Mouse (Mus musculus): ENCODE results near the gene Tspan15. TPM values are rescaled to one million over a fixed set of nuclear protein-coding genes. Genes with fewer than 3 reads are reported as not detected.

Gene Tspan15
- polyA plus RNA-seq, 1 experiment from 2014 or later, result 14.6 TPM

GRCm38 (mm10) chr10:62220732-62221514 is 10.1 kb downstream of the Tspan15 start:
- Histone ChIP-seq H3K4me2 (replicated peaks) (no peak overlapping the region), H3K4me3 (replicated peaks; ENCODE audit: low read length) (no peak overlapping the region), H3K9ac (no peak overlapping the region), H3K4me1 (replicated peaks; ENCODE audit: control insufficient read depth, insufficient read depth, low read length) (no peaks in the 10 kb centered on the region), H3K9me3 (ENCODE audit: control insufficient read depth, low read length) (no peaks in the 10 kb centered on the region), H3K27me3 (ENCODE audit: control insufficient read depth, insufficient read depth, low read length) (no peaks in the 10 kb centered on the region), H3K36me3 (replicated peaks; ENCODE audit: control insufficient read depth, insufficient read depth) (no peaks in the 10 kb centered on the region), H3K27ac (no peak overlapping the region)
- DNase-seq (ENCODE audit: low spot score) (no peak), ATAC-seq (ENCODE audit: low FRiP score) (no peak)
- WGBS, result 75% methylated on average over 8 of the region's 8 CpGs

GRCm38 (mm10) chr10:62218789-62219172 is 12.3 kb downstream of the Tspan15 start:
- Histone ChIP-seq H3K4me1 (replicated peaks; ENCODE audit: control insufficient read depth, insufficient read depth, low read length) (no peaks in the 10 kb centered on the region), H3K9ac (no peak overlapping the region), H3K27me3 (ENCODE audit: control insufficient read depth, insufficient read depth, low read length) (no peaks in the 10 kb centered on the region), H3K27ac (no peak overlapping the region), H3K36me3 (replicated peaks; ENCODE audit: control insufficient read depth, insufficient read depth) (no peaks in the 10 kb centered on the region), H3K9me3 (ENCODE audit: control insufficient read depth, low read length) (no peaks in the 10 kb centered on the region), H3K4me2 (replicated peaks) (no peak overlapping the region), H3K4me3 (replicated peaks; ENCODE audit: low read length) (no peak overlapping the region)
- no peak for DNase-seq (ENCODE audit: low spot score)
- 70% methylated on average over 7 of the region's 7 CpGs for WGBS
- no peak for ATAC-seq (ENCODE audit: low FRiP score)

- no peak overlapping the region for H3K4me3 ChIP-seq (replicated peaks; ENCODE audit: low read length)
- WGBS, result 92% methylated on average over 19 of the region's 19 CpGs
These were observed 12.8 kb downstream of the Tspan15 start for GRCm38 (mm10) chr10:62218044-62218788.

GRCm38 (mm10) chr10:62217196-62217595 is 13.9 kb downstream of the Tspan15 start:
- ATAC-seq (ENCODE audit: low FRiP score) (no peak), DNase-seq (ENCODE audit: low spot score) (no peak)
- no peaks in the 10 kb centered on the region for H3K9me3 ChIP-seq (ENCODE audit: control insufficient read depth, low read length)
- H3K4me3 ChIP-seq (replicated peaks; ENCODE audit: low read length), result no peak overlapping the region
- peak overlapping the region; percentile 12; the same call in 1 of the 2 replicates for H3K27ac ChIP-seq
- 38% methylated on average over 8 of the region's 8 CpGs for WGBS
- H3K9ac ChIP-seq, result no peak overlapping the region
- H3K4me2 ChIP-seq (replicated peaks), result no peak overlapping the region
- no peaks in the 10 kb centered on the region for H3K36me3 ChIP-seq (replicated peaks; ENCODE audit: control insufficient read depth, insufficient read depth)
- H3K4me1 ChIP-seq (replicated peaks; ENCODE audit: control insufficient read depth, insufficient read depth, low read length), result no peaks in the 10 kb centered on the region
- H3K27me3 ChIP-seq (ENCODE audit: control insufficient read depth, insufficient read depth, low read length), result no peaks in the 10 kb centered on the region

More at GRCm38 (mm10) chr10:62218044-62218788, 12.8 kb downstream of the Tspan15 start:
- Histone ChIP-seq H3K36me3 (replicated peaks; ENCODE audit: control insufficient read depth, insufficient read depth) (no peaks in the 10 kb centered on the region), H3K9me3 (ENCODE audit: control insufficient read depth, low read length) (no peaks in the 10 kb centered on the region), H3K27me3 (ENCODE audit: control insufficient read depth, insufficient read depth, low read length) (no peaks in the 10 kb centered on the region), H3K4me1 (replicated peaks; ENCODE audit: control insufficient read depth, insufficient read depth, low read length) (no peaks in the 10 kb centered on the region), H3K9ac (no peak overlapping the region), H3K4me2 (replicated peaks) (no peak overlapping the region), H3K27ac (no peak overlapping the region)
- ATAC-seq (ENCODE audit: low FRiP score) (no peak), DNase-seq (ENCODE audit: low spot score) (no peak)

GRCm38 (mm10) chr10:62216595-62216994 is 14.5 kb downstream of the Tspan15 start:
- peak overlapping the region; percentile 12; the same call in 1 of the 2 replicates for H3K27ac ChIP-seq
- ATAC-seq (ENCODE audit: low FRiP score), result no peak
- DNase-seq (ENCODE audit: low spot score), result no peak

GRCm38 (mm10) chr10:62215633-62216032 is 15.4 kb downstream of the Tspan15 start:
- Histone ChIP-seq H3K4me1 (replicated peaks; ENCODE audit: control insufficient read depth, insufficient read depth, low read length) (no peaks in the 10 kb centered on the region), H3K9me3 (ENCODE audit: control insufficient read depth, low read length) (no peaks in the 10 kb centered on the region), H3K9ac (no peak overlapping the region), H3K27ac (no peak overlapping the region), H3K36me3 (replicated peaks; ENCODE audit: control insufficient read depth, insufficient read depth) (no peaks in the 10 kb centered on the region), H3K4me2 (replicated peaks) (no peak overlapping the region), H3K4me3 (replicated peaks; ENCODE audit: low read length) (no peak overlapping the region), H3K27me3 (ENCODE audit: control insufficient read depth, insufficient read depth, low read length) (no peaks in the 10 kb centered on the region)
- DNase-seq (ENCODE audit: low spot score) (no peak), ATAC-seq (ENCODE audit: low FRiP score) (no peak)
- WGBS, result 98% methylated on average over 8 of the region's 8 CpGs

More at GRCm38 (mm10) chr10:62216595-62216994, 14.5 kb downstream of the Tspan15 start:
- no peak overlapping the region for H3K4me2 ChIP-seq (replicated peaks)
- H3K27me3 ChIP-seq (ENCODE audit: control insufficient read depth, insufficient read depth, low read length), result no peaks in the 10 kb centered on the region
- no peak overlapping the region for H3K4me3 ChIP-seq (replicated peaks; ENCODE audit: low read length)
- H3K4me1 ChIP-seq (replicated peaks; ENCODE audit: control insufficient read depth, insufficient read depth, low read length), result no peaks in the 10 kb centered on the region
- no peak overlapping the region for H3K9ac ChIP-seq
- H3K9me3 ChIP-seq (ENCODE audit: control insufficient read depth, low read length), result no peaks in the 10 kb centered on the region
- H3K36me3 ChIP-seq (replicated peaks; ENCODE audit: control insufficient read depth, insufficient read depth), result no peaks in the 10 kb centered on the region
- 43% methylated on average over 5 of the region's 5 CpGs for WGBS

GRCm38 (mm10) chr10:62215169-62215616 is 15.9 kb downstream of the Tspan15 start:
- no peak overlapping the region for H3K4me2 ChIP-seq (replicated peaks)
- H3K27me3 ChIP-seq (ENCODE audit: control insufficient read depth, insufficient read depth, low read length), result no peaks in the 10 kb centered on the region
- DNase-seq (ENCODE audit: low spot score) (no peak), ATAC-seq (ENCODE audit: low FRiP score) (no peak)
- H3K9me3 ChIP-seq (ENCODE audit: control insufficient read depth, low read length), result no peaks in the 10 kb centered on the region
- no peak overlapping the region for H3K27ac ChIP-seq
- no peak overlapping the region for H3K4me3 ChIP-seq (replicated peaks; ENCODE audit: low read length)
- no peaks in the 10 kb centered on the region for H3K36me3 ChIP-seq (replicated peaks; ENCODE audit: control insufficient read depth, insufficient read depth)
- H3K9ac ChIP-seq, result no peak overlapping the region
- 64% methylated on average over 5 of the region's 5 CpGs for WGBS
- no peaks in the 10 kb centered on the region for H3K4me1 ChIP-seq (replicated peaks; ENCODE audit: control insufficient read depth, insufficient read depth, low read length)

- Histone ChIP-seq H3K9ac (no peak overlapping the region), H3K27me3 (ENCODE audit: control insufficient read depth, insufficient read depth, low read length) (no peaks in the 10 kb centered on the region), H3K4me2 (replicated peaks) (no peak overlapping the region), H3K27ac (no peak overlapping the region), H3K4me3 (replicated peaks; ENCODE audit: low read length) (no peak overlapping the region), H3K4me1 (replicated peaks; ENCODE audit: control insufficient read depth, insufficient read depth, low read length) (no peaks in the 10 kb centered on the region), H3K9me3 (ENCODE audit: control insufficient read depth, low read length) (no peaks in the 10 kb centered on the region), H3K36me3 (replicated peaks; ENCODE audit: control insufficient read depth, insufficient read depth) (no peaks in the 10 kb centered on the region)
- DNase-seq (ENCODE audit: low spot score), result no peak
- ATAC-seq (ENCODE audit: low FRiP score), result no peak
- 75% methylated on average over 6 of the region's 6 CpGs for WGBS
These were observed 19.7 kb downstream of the Tspan15 start for GRCm38 (mm10) chr10:62211310-62211709.

GRCm38 (mm10) chr10:62208241-62208896 is 22.7 kb downstream of the Tspan15 start:
- ATAC-seq (ENCODE audit: low FRiP score), result no peak
- WGBS, result 42% methylated on average over 10 of the region's 10 CpGs
- no peak overlapping the region for H3K27ac ChIP-seq

More at GRCm38 (mm10) chr10:62208241-62208896, 22.7 kb downstream of the Tspan15 start:
- no peak overlapping the region for H3K4me3 ChIP-seq (replicated peaks; ENCODE audit: low read length)
- no peaks in the 10 kb centered on the region for H3K36me3 ChIP-seq (replicated peaks; ENCODE audit: control insufficient read depth, insufficient read depth)
- no peaks in the 10 kb centered on the region for H3K4me1 ChIP-seq (replicated peaks; ENCODE audit: control insufficient read depth, insufficient read depth, low read length)
- no peak overlapping the region for H3K4me2 ChIP-seq (replicated peaks)
- H3K27me3 ChIP-seq (ENCODE audit: control insufficient read depth, insufficient read depth, low read length), result no peaks in the 10 kb centered on the region
- no peaks in the 10 kb centered on the region for H3K9me3 ChIP-seq (ENCODE audit: control insufficient read depth, low read length)
- no peak for DNase-seq (ENCODE audit: low spot score)
- no peak overlapping the region for H3K9ac ChIP-seq
